Mouse (Mus musculus) frontal cortex, postnatal 36 days (tissue): ENCODE results near the gene Thada.

Experiments used
- DNase-seq, 2 experiments: peaks; one replicate each; pipeline ENCODE4 v3.0.0; 2022; ENCODE audit warnings: low spot score in 2 of 2

The Thada gene

DNA sequence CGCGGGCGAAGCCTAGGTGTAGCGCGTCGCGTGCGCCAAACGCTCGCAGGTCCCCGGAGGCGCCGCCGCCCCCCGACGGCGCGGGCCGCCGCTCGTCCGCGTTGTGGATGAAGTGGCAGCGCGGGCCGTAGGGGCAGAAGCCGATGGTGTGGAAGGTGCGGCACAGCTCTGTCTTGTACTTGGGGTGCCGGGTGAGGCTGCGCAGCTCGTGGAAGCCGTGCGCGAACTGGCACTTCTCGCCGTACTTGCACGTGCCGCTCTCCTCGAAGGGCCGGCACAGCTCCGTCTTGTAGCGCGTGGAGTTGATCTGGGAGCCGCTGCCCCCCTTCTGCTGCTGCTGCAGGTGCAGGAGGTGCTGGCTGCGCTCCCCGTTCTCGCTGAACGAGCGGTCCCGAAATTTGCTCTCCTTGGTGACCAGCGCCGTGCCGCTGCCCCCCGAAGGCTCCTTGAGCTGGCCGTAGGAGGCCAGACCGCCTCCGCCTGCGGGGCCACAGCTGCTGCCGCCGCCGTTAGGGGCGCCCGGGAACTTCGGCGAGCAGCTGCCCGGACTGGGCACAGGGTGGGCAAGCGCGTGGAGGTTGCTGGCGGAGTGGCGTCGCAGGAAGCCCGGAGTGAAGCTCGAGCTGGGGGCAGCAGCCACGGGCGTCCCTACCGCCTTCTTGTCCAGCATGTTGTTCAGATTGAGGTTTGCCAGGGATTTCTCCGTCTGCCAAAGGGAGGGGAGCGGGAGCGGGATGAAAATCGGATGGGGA, 279.4 kb downstream of the Thada start:
- DNase-seq = peak in 1 of 2 experiments; percentile 35

DNA sequence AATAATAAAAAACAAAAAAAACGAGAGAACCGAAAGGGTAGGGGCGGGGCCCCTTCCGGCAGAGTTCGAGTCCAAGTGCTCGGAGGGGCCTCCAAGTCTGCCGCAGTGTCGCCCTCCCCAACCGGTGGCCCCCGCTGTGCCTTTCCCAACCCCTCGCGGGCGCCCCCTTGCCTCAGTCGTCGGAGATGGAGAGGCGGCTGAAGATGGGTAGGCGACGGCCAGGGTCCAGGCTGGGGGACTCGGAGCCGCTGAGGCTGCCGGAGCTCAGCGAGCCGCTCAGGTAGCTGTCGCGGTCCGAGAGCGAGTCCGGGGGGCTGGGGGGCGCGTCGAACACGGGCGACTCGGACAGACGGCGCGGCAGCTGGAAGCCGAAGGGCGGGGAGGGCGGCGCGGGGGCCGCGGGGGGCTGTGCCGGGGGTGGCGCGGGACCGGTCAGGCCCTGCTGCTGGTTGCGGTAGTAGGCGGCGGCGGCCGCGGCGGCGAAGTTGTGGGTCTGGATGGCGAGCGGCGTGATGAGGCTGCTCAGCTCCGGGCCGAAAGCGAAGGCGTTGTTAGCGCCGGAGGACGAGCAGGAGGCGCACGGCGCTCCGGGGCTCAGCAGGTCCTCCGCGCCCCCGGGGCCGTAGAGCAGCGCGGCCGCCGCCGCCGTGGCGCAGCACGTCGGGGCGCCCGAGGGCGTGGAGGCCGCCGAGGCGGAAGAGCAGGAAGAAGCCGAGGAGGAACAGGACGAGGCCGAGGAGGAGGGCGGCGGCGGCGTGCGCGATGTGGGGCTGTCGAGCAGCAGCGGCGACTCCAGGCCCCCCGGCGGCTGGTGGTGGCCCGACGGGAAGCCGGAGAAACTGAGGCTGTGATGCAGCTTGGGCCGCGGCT, 280.2 kb downstream of the Thada start:
- no peak for DNase-seq

DNA sequence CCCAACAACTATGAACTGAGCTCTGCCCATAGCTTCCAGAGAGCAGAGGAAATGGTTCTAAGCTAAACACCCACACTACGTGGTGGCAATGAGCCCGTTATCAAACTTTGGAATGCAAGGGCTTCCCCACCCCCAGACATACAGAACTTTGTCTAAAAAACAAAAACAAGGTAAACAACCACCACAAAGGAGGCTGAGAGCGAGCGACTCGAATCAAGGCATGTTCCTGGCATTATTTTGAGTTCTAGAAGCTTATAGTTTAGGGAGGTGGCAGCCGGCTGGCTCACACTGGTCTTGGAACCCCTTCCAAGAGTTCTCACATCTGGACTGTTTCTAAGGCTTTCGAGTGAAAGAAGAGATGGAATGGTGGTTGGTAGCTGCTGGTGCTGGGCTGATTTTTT, 281.0 kb downstream of the Thada start:
- DNase-seq = no peak

DNA sequence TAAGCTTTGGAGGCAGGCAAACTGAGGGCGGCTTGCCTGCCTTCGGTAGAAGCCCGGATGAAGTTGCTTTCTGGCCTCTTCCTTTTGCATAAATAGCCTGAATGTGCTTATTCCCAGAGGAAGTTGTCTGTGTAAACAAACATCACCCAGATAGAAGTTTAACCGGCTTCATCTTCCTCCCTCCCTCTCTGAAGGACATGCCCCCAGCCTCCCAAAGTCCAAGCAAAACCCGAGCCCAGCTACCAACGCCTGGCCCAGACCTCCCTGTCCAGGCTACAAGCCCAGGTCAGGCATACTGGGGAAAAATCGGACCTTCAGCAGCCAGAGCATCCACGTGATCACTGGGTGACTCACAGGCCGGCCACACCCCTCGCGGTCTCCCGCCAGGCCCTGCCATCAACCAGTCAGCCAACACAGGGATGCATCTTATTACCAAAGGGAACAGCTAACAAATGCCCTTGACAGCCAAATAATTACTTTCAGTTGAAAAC, 282.7 kb downstream of the Thada start:
- peak; percentile 65 to 73 for DNase-seq

DNA sequence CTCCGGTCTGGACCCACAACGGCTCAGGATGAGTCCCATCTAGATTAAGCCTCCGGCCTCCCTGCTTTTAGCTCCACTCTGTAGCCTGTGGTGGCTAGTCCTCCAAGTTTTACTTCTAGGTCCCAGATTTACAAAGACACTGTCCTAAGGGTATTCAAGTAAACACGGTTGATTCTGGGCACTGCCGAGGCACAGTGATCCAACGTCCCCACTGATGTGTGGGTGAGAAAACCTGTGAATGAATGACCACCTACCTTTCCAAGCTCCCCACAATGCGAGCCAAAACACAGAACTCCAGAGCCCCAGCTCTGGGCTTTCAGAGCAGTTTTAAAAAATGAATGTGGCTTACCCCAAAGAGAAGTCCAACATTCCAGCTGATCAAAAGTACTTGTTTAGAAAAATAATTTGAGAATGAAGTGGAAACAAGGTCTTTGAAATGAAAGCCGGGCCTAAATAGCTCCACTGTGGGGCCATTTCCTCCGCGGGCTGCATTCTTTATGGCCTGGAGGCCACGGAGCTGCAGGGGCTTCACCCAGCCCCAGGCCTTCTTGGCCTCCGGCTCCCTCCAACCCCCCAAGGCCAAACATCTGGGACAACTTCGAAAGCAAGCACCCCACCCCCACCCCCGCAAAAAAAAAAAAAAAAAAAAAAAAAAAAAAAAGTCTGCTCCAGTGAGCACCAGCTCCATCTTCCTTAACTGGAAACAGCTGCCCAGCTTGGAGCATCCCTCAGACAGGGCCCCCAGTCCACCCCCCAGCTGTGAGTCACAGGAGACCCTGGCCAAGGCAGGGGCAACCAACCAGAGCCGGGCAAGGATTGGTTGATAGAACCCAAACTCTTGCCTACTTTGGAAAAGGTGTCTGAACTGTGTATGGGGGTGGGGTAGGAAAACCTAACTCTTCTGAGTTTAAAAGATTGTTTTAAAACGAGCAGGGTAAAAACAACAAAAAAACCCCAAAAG, 283.4 kb downstream of the Thada start:
- no peak for DNase-seq

DNA sequence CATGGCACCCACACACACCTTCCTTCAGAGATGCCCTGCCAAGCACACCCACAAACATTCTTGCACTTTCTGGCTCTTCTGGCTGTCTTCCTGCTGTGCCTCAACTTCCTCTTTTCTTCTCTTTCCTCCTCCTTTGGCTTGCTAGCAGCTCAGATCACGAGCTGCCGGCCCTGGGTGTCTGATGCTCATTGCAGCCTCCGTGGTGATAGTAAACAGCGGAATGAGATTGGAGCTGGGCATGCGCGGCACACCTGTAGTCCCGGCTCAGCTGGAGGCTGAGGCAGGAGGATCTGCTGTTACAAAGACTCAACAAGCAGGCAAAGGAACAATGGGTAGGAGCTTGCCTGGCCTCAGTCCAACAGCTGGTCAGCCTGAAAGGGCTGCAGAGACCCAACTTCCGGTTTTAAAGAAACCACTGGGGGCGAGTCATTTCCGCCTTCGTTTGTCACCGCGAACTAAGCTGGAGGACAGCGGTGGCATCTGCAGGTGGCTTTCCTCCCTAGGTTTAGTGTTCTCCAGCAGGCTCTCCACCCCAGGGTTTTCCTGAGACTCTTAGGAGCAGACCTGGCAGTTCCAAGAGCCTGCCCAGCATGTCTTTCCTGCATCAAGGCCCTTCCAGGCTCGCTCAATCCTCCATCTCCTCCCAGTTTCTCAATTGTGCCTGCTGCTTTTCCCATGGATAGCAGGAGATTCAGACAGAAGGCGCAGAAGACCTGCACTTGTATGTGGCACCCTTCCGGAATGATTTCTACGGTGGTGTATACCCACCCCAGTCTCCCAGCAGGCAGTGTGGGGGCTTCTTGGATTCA, 284.3 kb downstream of the Thada start:
- DNase-seq = no peak

DNA sequence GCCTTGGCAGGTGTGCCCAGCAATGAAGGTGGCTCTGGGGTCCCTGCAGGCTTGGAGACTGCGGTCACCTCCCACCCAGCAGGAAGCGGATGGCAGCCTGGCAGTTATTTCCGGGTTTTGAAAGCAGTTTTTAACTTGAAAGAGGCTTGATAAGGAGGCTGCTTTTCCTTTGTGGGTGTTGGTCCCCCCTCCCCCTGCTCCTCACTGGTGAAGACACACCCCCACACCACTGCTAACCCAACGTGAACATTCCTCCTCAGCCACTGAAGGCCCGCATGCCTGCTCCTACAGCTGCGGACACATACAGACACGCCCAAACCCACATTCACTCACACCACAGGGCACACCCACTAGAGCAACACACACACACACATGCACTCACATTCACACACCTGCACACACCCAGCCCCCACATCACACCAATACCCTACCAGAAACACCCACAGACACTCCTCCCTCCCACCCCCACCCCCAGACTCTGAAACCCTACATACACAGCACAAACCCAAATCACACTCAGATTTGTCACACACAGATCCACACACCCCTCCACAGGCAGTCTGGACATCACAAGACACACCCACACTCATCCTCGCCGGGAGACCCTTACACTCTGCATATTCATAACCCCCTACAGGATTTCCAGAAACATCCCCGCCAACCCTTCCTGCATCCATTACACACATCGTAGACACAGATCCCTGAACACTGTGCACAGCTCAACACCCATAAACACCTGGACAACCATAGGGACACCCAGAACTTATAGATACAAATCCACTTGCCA, 285.1 kb downstream of the Thada start:
- DNase-seq = no peak

DNA sequence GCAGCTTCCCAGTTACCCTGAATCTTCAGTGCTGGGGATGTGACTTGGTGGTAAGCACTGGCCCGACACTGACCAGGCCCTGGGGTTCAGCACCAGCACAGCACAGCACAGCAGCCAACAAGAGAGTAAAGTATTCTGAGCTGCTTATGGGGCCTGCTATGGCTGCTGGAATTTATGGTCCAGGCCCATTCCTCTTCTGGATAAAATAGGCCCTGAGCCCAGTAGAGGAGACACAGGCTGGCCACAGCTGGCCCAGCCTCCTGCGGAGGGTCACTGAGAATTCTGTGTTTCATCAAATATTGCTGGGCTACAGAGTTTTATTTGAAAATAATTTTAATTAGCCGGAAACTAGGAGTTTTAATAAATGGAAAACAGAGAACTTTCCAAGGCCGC, 286.0 kb downstream of the Thada start:
- no peak for DNase-seq

DNA sequence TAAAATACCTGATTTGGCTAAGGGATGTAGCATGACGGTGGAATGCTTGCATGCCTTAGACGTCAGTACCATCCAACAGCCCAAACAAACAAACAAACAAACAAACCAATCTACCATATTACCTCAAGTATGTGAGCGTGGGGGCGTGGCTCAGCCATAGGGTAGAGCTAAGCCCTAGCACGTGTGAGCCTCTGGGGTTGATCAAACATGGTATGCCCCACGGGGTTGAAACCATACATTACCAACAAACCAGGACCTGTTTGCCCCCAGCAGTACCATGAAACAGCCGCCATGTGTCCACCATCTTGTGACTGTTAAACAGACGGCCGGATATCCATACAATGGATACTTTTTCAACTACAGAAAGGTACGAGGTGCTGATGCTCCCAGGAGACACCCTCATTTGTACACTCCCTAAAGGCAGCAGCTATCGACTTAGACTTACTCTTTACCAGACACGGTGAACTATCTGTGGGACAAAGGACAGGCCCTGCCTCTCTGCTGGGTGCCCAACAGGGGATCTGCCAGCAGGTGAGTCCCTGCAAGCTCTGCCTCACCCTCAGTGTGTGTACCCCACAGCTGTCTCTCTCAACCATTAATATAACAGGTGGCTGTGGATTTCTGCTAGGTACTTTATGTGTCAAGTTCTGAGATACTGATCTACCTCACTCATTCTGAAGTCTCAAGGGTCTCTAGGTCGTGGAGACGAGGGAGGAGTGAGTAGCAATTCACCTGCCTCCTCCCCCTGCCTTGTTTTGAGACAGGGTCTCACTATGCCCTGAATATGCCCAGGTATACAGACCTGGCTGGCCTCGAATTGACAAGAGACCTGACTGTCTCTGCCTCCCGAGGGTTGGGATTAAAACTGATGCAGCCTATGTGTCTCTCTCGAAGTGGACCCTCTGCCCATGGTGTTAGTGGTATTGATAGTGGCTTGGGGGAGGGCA, 286.7 kb downstream of the Thada start:
- no peak for DNase-seq

DNA sequence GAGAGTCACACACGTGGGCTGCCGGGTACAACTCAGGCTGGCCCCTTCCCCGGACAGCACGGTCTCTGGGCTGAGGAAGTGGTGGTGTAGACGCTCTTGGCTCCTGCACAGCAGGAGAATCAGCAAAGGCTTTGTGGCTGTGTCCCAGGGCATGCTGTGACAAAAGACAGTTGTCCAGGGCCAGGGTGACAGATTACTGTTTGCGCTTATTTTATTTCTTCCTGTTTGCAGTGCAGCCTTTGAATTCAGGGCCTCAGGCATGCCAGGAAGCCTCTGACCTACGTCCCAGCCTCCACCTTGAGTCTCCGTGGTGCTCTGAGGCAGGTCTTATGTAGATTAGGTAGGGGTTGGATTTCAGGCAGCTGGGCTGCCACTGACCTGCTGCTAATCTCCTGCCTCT, 288.5 kb downstream of the Thada start:
- DNase-seq = no peak

DNA sequence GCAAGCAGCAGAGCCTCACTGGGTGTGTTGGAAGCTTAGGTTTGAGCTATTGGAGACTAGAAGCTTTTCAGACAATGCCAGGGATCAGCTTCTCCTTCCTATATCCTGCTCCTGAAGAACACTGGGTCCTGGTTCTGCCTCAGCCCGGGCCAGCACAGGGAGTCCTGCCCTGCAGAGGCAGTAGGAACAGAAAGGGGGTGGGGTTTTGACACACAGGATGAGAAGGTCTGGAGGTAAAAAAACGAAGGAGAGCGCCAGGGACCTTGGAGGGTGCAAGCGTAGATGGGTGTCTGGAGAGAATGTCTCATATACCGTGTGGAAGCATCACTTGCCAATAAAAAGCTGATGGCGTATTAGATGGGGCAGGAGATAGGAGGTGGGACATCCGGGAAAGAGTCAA, 289.6 kb downstream of the Thada start:
- DNase-seq = no peak

DNA sequence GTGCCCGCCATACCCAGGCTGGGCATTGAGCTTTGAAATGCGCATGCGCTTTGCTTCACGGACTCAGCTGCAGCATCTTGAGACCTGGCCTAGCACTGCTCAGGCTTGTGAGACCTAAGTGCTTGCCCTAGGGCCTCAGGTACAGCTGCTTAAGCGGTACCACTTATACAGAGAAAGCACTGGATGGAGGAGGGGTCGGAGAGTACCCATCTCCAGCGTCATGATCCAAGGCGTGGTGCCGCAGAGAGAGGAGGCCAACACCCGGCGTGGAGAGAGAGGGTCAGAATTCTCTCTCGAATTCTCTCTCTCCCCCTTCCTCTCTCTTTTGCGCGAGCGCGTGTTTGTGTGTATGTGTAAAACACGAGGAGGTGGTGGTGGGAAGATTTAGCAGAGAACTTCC, 290.8 kb downstream of the Thada start:
- DNase-seq = no peak

DNA sequence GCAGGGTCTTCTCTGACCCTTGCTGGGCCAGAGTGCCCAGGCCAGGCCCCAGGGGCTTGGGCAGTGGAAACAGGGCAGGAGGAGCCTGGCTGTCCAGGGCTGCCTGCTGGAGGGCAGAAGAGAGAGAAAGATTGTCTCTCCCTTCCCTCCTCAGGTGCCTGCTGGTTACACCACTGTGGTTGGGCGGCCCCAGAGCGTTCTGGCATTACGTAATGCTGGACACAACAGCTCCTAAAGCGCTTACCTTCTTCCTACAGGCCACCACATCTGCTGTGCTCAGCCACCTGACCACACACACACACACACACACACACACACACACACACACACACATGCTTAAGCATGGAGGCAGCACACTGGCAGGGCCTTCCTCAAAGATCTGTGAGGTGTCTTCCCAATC, 298.6 kb downstream of the Thada start:
- DNase-seq = no peak

DNA sequence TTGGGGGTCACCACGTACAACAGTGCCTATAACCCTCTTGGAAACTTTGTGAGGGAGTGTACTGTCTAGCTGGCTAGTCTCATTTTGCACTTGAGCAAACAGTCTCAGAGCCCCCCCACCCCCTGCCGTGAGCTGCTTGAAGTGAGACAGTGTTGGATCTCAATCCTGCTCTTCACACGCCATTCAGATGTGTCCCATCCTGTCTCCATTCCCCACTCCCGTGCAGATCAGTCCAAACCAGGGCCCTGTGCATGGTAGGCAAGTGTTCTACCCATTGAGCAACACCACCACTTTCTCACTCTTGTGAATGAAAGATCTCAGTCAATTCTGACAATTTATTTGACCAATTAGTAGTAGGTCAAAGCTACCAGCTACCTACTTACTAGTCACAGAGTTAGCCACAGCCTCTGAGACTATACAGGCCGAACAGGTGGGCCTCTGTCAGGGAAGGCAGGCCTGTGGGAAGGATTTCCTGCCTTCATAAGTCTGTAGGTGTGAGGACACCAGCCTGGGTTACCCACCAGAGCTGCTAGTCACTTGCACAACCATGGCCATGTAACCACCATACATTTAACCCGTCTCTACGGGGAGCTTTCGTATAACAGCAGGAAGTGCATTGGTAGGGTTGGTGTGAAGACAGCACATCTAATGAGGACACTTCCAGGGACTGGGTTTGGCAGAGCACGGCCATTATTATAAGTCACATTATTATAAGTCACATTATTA, 299.7 kb downstream of the Thada start:
- no peak for DNase-seq

DNA sequence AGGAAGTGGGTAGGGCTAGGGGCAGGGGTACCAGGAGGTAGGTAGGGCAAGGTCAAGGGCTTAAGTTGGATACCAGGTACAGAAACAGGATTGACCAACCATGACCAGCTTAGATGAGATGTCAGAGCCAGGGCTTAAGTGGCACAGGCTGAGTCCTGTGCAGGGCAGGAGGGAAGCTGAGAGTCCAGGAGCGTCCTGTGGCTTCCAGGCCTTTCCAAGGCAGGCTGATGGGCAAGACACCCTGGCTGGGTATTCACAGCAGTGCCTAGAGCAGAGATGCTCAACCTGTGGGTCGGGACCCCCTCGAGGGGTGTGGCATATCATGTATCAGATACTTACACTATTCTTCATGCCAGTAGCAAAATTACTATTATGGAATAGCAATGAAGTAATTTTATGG, 300.3 kb downstream of the Thada start:
- DNase-seq = no peak

DNA sequence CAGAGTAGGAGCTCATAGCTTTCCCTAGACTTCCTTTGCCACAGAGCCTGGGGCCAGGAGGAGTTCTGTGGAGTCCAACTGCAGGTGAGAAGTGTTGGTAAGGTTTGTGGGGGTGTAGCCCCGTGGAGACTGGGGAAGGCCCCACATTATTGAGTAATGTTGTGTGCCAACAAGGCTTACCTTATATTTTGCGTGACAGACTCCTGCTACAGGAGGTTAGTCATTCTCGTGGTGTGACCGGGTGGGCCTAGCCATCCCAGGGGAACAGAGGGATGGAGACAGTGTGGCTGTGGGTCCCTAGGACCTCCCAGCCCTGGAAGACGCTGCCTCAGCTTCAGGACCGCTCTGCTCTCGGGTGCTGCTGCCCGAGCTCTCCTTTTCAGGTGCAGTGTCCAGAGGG, 301.9 kb downstream of the Thada start:
- no peak for DNase-seq

DNA sequence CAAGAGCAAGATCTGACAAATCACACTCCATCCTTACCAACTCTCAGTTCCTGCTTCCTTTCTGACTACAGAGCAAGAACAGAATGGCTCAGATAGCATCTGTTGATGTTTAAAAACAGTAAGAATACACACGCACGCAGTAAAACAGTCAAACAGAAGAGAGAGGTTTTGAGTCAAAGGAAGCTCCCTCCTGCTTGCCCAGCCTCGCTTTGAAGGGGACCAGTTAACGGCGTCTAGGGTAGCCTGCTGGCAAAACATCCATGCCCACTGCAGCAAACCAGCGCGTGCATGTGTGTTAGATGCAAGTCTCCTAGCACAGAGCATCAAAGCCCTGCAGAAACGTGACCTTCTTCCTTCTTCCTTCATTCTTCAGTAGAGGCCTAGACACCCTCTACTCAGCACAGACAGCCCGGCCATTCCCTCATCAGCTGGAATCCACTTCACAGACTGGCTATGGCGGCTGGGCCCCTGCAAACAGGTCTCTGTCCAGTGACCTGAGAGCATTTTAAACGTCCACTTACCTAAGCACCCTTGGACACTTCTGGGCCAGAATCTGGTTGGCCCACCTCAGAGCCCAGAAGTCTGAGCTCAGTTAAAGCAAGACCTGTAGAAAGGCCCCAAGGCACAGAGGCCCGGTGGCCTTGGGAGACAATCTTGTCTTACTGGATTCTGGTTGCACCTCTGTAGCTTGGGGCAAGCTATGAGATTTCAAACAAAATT, 302.8 kb downstream of the Thada start:
- no peak for DNase-seq
